Mouse (Mus musculus) thymus, postnatal 14 days (tissue): ENCODE measurements around the gene Maml3.

Experiments used
- DNase-seq: peaks from one replicate; pipeline ENCODE4 v3.0.0; 2021

The Maml3 gene

DNA sequence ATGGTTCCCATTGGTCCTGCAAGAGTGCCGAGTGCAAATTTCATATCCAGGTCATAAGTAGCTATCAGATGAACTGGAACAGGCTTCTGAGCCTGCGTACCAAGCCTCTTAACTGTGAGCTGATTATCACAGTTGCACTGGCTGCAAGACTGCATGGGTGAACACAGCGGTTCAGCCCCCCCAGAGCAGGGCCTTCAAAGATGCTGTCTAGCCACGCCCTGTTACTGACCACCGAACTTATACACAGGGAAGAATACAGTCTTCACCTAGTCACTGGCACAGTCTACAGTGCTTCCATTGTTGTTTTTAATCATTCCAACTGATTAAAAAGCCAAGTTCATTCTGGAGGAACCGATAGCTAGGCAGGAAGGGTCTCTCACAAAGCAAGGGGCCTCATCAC, 287.5 kb downstream of the Maml3 start:
- no peak for DNase-seq

DNA sequence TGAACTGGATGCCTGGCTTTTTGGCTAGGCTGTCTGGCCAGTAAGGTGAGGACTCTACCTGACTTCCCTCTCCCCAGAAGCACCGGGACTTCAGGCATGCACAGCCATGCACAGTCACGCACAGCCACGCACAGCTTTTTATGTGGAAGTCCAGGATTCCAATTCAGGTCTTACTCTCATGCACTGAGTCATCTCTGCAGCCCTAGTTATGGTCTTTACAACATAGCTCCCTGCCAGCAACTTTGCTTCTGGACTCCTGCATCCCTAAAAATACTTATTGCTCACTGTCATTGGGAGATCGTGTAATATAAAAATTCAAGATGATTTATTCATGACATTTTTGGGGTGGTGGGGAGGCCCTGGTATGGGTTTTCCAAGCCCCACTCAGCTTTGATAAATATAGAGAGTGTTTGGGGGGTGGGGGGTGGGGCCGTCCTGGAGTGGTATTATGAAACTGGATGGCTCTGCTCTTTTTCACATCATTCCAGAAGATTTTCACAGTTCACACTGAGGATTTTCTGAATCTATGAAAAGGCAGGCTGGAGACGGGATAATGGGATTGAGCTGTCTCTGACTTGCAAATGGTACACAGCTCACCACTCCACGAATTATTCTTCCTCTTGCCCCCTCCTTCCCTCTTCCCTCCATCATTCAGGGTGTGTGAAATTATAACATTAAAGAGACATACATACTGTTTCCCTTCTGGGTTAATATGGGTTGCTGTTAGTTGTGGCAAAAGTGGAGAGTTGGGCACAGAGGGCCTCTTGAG, 288.2 kb downstream of the Maml3 start:
- DNase-seq = no peak

DNA sequence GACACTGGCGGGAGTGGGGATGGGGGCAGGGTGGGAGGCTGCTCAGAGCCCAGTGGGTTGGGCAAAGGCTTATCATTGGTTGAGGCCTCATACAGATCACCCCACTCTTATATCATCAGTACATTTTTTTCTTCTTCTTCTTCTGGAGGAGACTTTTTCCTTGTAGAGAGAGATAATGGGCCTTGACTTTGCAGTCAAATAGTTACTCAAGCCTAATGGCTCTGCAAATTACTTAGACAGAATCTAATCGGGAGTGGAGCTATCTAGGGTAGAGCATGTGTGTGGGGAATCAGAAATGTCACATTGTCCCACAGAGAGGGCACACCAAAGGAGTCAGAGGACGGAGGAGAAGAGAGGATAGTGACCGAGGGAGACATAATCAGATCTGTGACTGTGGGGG, 290.8 kb downstream of the Maml3 start:
- no peak for DNase-seq

DNA sequence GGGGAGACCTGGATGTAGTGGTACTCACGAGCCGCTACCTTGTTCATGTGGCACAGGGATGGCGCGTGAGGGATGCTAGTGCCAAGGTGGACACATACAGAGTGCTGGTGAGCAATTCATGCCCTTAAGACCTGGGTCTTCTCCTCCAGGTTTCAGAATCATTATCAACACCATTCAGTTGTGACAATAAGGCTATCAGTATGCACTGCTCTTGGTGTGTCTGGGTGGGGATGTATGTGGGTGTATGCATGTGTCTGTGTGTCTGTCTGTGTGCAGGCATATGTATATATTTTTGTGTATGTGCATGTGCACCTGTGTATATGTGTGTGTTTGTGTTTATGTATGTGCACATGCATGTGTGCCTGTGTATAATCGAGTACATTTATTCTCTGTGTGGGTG, 291.7 kb downstream of the Maml3 start:
- no peak for DNase-seq

DNA sequence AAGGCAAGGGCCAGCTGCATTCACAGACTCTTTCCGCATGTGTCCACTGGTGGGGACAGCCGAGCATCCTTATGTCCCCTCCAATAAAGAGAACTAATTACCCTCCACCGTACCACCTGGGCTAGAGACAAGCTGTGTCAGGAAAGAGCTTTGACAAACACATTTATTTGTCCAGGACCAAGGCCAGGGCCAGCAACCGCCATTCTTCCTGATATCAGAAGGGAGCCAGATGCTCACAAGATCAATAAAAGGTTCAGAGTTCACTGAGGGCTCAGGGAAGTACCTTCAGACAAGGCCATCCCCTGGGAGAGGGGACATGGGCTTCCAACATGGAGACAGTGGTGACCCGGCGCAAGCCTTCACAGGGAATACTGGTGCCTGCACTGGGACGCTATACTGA, 294.1 kb downstream of the Maml3 start:
- no peak for DNase-seq

DNA sequence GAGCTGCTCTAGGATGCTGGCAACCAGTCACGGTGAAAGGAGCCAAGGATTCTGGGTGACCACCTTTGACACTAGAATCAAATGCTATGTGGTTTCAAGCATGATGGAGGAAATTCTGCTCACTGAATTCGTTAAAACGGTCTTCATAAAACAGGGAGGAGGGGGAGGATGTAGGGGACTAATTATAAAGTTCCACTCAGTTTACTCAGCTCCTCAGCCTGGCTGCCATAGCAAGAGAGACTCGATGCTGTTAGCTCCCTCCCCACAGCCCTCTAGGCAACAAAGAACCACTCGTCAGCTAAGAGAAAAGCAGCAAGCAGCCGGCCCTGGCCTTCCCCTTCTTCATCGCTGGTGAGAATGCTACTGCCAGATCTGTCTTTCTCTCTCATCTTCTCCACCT, 295.1 kb downstream of the Maml3 start:
- DNase-seq = no peak

DNA sequence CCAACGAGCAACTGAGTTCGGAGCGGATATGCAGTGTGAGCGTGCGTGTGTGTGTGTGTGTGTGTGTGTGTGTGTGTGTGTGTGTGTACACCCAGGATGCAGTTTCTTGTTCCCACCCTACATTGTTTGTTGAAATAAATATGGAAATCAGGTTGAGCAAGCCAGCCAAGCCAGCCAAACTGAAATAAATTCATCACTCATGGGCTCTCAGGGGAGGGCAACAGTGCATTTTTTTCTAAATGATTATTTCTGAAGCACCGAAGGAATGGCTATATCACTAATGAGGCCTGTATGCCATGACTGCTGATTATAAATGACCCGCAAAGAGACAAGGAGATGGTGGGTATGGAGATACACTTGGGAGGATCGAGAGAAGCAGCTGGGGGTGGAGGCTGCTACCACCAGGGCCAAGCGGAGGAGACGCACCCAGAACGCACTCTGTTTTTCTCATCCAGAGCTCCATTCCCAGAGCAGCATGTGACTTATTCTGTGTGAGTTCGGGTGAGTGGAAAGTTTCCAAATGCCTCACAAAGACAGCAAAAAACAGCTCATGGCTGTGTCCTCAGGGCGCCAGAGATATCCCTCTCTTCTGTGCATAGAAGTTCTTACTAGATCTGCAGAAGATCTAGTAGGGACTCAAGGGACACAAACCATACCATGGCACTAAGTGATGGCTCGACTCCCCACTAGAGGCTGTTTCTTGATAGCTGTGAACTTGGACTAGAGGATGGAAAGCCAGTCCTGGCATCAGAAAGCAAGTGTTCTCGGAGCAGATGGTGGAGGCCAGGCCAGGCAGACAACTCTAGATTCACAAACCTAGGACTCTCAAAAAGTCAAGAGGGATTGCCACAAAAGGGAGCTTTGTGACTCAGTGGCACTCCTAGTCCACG, 296.6 kb downstream of the Maml3 start:
- no peak for DNase-seq

DNA sequence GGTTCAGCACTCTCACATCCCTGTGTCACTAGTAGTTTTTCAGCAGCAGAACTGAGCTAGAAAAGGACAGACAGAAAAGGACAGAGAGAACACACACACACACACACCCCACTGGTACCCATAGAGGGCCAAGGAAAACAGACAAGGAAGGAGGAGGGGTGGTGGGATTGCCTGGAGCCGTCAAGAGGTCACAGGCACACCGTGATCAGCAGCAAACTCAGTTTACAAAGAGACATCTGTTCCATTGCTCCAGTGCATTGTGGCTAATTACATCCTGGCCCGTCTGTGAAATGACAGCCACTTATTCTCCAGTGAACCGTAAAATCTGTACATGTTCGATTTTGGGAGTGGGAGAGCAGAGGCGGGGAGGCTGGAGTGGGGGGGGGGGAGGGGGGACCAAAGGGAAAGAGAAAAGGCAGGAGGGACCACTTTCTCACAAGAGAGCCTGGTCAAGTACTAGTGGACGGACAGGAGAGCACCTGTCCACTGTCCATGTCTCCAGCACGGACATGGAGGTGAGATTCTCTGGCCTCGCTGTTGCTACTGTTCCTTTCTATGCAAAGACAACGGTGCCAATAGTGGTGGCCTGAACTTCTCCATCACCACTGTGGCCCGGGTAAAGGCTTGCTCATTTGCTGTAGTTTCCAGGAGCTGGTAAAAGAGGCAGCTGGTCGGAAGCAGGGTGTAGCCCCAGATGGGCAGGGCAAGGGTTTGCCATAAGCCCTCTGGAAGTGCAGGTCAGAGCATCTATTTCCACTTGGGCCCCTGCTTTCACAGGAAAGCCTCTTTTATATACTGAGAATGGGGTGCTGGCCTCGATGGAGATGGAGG, 299.2 kb downstream of the Maml3 start:
- no peak for DNase-seq

DNA sequence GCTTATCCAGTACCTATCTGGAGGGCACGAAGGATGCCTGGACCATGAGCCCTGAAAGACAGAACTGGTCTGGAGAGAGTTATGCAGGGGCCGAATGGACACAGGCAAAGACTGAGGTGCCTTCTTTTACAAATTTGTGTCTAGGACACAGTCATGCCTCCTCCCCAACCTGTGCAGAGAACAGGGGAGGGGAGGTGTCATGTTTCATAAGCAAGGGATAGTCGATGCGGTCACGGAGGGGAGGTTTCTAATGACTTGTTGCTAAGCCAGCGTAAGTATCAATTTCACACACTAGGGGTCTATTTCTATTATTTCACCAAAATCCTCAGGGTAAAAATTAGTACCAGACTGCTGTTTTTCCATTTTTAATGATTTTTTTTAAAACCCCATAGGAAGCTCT, 301.0 kb downstream of the Maml3 start:
- DNase-seq = no peak

DNA sequence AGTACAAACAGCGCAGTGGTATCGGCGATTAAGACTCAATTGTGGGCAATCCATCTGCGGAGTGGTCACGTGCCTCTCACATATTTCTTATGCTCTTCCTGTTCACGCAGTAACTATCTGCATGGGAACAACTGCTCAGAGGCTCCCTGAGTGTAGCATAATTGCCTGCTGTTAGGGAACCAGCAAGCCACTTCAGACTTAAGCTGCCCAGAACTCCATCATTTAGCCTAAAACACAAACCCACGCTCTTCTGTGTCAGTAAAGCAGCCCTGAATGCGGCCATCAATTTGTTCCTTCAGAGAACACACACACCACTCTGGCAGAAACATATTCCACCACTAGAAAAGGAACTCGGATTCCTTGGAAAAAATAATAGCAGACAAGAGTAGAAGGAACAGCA, 305.2 kb downstream of the Maml3 start:
- no peak for DNase-seq

DNA sequence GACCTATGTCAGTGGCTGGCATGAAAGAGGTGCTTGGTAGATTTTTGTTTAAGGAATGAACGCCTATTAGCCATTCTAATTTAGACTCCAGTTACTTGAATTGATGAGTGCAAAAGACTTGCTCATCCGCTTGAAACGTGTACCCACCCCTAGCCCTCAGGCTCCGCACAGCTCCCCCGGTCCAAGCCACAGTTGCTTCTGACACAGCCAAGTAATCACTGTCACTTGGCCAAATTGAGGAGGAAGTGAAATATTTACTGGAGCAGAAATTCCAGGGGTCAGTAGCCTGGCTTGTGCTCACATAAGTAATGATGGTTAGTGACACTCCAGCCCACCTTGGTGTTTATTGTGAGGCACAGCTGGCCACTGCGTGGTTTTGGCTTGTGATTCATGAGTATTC, 308.0 kb downstream of the Maml3 start:
- DNase-seq = no peak

DNA sequence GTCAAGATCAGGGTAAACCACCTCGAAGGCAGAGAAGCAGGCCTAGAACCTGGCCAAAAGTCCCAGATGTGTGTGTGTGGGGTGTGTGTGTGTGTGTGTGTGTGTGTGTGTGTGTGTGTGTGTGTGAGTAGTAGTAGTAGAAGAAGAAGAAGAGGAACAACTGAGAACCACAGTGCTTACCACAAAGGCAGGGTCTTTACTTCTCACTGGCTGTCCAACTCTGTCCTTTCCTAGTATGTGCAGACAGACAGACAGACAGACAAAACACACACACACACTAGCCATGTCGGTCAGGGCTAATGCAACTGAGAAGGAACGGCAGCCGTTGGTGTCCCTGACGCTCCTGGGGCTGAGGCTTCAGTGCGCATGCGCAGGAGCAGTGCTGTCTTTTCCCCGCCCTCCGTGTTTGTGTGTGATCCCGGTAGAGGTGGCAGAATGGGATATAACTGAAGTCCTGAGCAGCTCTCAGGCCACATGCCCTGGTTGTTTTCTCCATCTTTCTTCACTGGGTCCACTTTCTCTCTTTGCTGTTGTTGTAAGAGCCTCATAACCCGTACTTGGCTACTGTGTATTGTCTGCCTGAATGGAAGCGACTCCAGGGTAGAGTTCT, 308.6 kb downstream of the Maml3 start:
- DNase-seq = peak; percentile 49

DNA sequence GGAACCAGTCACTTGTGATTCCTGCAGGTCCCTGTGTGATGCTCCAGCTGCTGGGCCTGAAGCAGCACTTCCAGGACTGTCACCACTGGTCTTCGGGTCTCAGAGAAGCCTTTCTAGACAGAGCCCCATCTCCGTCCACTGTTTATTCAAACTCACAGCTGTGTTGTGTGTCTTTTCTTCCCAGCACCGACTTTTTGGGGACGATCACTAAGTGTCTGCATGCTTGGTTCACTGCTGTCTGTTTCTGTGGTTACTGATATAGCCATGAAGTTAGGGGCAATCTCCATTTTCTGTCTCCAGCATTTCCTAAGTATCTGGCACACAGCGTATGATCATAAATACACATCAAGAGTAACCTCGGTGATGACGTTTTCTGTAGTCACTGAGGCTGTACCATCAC, 313.3 kb downstream of the Maml3 start:
- DNase-seq = no peak

DNA sequence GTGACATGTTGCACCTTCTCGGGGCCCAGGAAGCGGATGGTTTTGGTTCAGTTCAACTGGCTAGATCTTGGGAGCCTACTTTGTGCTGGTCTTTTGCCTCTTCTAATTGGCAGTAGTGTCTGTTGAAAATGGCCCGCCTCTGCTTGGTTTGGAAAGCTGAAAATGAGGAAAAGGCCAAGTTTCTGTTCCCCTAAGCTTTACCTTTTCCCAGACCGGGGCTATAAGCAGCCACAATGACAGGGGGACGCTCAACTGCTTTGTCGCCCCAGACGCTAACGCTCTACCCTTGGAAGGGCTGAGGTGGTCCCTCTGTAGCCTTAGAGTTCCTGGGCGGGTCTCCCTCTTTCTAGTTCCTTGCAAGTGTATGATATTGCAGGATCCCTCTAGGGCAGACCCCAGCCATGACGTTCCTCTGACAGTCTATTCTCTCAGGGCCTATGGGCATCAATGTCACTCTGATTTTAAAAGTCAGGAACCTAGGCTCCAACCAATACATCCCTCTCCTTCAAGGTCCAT, 315.4 kb downstream of the Maml3 start:
- DNase-seq = no peak

DNA sequence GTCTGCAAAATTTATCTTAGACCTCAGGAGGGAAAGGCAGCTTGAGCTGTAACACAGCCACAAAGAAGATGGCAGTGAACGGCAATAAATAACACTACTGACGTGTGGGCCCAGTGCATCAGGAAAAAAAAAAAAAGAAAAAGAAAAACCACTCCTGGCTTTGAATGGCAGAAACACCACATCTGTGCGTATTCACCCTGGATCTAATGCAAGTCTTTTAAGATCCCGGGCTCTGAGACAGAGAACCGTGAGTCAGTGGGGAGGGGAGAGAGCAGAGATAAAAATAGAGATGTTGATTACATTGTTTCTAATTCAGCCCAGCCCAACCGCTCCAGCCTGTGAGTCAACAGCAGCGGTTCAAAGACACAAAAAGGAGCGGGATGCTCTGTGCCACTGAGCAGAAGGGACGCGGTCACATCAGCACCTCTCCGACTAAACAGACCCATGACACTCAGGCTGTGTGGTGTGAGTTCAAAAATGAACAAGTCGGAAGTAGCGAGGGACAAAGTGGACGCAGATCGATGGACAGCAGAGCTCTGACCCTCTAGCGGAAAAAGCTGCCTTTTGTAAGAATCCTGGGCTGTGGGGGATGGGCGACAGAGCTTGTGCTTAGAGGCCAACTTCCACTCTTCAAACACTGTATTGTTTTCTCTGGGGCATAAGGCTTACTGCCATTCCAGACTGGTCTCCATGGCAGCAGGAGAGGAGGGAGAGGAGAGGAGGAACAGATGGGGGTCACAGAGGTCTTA, 316.1 kb downstream of the Maml3 start:
- DNase-seq = peak; percentile 26

DNA sequence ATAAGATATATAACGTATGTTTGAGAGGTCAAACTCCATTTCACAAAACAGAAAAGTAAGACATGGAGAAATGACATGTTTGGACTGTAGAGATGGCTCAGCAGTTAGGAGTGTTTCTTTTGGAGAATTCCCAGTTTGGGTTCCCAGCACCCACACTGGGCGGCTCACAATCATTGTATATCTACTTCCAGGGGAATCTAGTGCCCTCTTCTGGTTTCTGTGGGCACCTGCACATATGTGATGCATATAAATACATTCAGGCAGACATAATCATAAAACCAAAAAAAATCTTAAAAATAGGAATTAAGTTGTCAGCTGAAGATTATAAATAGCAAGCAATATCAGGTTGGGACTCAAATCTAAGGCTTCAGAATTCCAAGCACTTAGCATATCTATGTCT, 316.9 kb downstream of the Maml3 start:
- DNase-seq = no peak

DNA sequence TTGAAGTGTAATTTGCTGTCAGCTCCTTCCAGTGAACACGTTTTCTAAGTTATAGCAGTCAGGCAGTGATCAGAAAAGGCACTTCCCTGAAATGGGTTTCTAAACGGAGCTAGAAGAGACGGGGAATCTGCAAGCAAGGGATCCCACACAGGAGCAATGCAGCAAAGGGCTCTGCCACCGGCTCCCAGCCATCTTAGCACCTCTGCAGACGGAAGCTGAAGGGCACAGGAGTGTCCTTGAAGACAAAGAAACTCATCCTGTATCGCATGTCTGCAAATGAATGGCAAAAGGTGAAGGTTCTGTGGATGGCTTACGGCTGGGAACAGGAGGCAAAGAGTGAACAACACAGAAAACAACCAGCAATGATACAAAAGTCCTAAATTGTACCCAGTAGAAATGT, 319.1 kb downstream of the Maml3 start:
- DNase-seq = no peak

DNA sequence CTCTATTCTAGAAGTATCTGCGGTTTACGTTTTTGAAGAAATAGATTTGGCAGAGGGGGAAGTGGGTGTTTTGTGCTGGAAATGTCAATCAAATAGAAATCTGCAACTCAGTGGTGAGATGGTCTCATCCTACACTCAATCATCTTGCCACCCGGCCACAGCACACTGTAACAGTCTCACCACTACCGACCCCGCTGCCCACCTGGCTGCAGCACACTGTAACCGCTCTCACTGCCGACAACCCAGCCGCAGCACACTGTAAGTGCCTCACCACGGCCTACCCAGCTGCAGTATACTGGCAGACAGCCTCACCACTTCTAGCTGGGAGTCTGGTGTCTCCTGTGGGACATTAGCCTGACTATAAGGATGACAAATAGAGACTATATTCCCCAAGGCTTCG, 322.7 kb downstream of the Maml3 start:
- DNase-seq = peak; percentile 26

DNA sequence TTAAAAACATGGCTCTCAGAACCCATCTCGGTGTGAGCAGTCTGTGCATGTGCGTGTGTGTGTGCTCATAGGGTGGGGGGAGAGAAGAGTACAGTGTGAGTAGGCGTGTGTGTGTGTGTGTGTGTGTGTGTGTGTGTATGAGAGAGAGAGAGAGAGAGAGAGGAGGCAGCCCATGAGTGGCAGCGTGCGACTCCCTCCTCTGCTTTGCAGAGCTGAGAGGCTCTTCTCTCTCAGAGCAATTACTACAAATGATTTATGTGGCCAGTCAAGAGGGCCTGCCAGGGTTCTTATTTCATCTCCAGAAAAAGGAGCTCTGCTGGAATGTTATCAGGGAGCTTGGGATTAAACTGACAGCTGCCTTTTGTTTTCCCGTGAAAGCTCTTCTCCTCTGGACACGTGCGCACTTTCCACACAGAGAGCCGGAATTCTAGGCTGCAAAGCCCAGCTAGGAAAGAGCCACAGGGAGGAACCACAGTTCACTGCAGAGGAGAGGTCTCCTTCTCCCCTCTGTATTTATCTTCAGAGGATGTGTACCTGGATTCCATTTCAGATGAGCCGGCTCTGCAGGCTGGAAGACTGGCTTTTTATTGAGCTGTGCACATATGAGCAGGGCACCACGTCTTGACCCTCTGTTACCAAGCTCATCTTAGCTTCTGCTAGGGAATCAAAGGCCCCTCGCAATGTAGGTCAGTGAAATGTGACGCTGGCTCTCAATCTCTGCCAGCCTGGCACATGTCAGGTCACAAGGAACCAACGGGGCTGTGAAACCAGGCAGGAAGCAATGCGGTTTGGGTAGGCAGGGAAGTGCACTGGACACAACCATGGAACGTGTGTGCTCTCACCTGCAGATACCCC, 325.9 kb downstream of the Maml3 start:
- no peak for DNase-seq

DNA sequence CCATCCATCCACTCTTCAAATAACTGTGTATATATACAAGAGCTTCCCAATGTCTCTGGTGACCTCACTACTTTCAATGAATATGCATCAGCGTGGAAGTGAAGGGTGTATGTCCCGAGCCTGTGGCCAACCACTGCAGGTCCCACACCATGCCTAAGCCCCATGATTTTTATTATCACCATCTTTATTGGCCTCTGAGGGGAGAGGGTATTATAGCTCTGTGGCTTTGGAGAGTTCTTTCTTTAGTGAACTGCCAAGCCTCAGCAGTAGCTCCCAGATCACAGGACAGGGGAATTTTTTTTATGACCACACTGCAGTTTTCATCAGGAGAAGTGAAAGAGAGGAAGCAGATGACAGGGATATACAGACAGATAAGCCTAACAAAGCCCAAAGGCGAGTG, 326.7 kb downstream of the Maml3 start:
- DNase-seq = no peak

DNA sequence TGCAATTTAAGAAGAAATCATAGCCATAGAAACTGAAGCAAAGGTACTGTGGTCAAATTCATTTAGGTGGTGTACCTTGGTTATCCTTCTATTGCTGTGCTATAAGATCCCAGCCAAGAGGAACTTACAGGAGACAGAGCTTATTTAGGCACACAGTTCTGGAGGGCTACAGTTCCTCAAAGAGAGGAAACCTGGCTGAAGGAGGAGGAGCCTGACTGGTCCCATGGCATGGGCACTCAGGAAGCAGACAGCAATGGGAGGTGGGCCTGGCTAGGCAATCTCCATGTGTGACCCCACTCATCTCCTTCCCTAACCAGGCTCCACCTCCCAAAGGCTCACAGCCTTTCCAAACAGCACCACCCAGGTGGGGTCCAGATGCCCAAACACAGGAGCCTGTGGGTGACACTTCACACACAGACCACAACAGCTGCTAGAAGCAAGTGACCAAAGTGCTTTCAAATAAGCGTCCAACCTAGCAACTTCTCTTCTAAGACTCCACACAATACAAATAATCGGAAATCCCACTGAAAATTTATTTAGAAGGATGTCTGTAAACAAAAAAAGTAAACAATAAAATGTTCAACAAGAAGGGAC, 328.8 kb downstream of the Maml3 start:
- no peak for DNase-seq
